Mouse (Mus musculus): Measurements from ENCODE around the gene Vps53. TPM values are rescaled to one million over a fixed set of nuclear protein-coding genes. Genes with fewer than 3 reads are reported as not detected.

The Vps53 gene
- total RNA-seq, 1 experiment from 2014 or later, result 55.1 TPM

- peak; percentile 67 for DNase-seq
Observed at GRCm38 (mm10) chr11:76167079-76167765, 12.2 kb downstream of the Vps53 start.

GRCm38 (mm10) chr11:76166657-76167056 lies 12.8 kb downstream of the Vps53 start:
- DNase-seq, result peak; percentile 35

- no peak for DNase-seq
Observed at GRCm38 (mm10) chr11:76160251-76160650, 19.2 kb downstream of the Vps53 start.

GRCm38 (mm10) chr11:76158375-76158774 lies 21.1 kb downstream of the Vps53 start:
- DNase-seq, result no peak

DNA sequence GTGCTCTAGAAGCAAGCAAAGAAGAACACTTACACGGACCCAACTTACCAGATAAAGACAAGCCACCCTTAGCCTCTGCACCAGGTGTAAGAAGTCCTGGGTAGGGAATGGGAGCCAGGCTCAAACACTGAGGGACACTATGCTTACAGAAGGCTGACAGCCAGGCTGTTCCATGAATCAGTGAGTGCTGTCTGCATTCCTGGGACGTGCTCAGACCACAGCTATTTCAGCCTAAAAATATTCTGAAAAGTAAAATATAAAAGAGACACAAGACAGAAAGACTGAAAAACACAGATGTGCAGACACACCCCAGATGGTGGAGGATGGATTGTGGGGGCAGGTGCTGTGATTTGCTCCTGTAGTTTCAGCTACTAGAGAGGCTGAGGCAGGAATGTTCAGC lies 24.6 kb downstream of the Vps53 start:
- no peak for DNase-seq

DNA sequence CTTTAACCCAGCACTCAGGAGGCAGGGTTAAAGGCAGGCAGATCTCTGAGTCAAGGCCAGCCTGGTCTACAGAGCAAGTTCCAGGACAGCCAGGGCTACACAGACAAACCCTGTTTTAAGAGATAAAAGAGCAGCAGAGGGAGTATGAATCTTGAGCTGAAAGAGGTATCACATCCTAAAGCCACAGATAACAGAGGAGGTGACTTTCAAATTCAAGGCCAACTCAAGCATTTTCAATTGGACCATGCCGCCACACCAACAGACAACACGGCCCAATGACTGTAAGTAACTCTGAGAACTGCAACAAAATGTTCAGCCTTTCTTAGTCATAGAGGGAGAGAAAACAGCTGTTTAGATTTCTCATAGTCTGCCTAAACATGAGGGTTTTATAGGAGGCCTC lies 25.2 kb downstream of the Vps53 start:
- DNase-seq, result no peak

DNA sequence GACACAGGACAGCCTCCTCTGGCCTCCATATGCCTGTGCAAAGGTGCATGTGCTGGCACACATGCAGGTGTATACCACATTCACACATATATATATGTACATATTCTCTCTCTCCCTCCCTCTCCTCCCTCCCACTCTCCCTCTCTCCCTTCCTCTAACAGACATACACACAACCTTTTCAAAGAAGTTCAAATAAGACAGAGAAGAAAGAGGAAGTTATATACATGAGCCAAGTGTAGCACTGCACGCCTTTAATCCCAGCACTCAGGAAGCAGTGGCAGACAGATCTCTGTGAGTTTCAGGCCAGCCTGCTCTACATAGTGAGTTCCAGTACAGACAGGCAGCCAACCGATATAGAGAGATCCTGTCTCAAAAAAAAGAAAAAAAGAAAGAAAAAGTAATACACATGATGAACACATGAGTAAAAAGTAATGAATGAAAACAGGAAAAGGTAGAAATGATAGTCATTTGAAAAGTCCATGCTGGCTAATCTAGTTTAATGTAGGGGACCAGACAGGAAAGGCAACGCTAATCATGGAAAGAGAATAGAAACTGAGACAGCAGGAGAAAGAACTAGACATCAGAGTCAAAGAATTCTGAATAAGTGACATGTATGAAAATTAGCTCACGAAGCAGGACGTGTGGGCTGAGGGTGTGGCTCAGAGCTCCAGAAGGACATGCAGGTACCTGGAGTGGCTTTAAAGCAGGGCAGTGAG lies 26.1 kb downstream of the Vps53 start:
- DNase-seq, result no peak

DNA sequence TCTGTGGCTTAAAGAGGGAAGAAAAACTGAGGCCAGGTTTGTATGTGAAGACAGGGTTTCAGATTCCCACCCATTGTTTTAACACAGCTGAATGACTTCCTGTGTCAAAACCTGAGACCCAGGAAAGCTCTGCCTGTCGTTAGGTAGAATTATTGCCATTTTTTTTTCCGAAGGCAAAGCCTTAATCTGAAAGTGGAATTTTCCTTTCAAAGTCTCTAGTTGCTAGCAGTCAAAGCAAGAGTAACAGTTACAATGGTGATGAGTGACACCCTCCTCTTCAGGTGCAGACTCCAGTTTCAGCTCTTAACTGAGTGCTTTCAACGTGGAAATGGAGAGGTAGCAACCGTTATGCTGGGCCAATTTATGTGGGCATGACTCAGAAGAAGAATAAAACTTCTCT lies 28.5 kb downstream of the Vps53 start:
- DNase-seq, result no peak

GRCm38 (mm10) chr11:76148055-76149008 lies 31.1 kb downstream of the Vps53 start:
- no peak for DNase-seq

DNA sequence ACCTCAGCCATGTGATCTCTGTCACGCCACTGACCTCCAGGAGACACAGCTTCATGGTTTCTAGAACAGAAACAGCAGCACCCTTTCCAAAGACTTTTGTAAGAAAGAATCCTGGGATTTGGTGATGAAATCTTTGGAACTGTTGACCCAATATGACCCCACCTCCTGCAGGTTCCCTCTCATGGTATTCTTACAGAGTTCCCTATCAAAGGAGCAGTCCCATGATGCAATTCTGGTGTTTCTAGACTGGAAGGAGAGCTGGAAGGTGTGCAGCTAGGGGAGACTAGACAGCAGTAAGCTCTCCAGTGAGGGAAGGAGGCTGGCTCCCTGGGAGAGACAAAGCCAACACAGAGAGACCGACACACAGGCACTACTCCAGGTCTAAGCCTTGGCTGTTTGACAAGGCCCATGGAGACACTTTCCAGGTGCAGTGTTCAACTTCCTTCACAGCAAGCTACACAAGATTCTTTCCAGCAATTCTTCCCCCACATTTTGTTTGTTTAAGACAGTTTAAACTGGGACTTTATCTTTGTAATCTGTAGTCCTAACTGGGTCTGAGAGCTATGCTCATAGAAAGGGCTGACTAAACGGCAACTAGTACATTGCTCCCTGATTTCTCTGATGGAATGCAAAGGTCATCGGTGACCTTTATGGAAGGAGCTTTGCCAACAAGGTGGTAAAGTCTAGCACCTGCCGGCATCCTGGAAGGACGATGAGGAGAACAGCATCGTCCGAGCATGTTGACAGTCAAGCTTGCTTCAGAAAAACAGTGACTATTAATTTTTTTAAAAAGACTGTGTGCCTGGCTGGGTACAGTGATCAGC lies 33.0 kb downstream of the Vps53 start:
- no peak for DNase-seq

- no peak for DNase-seq
Observed at GRCm38 (mm10) chr11:76145169-76145568, 34.3 kb downstream of the Vps53 start.

- DNase-seq, result no peak
Observed at GRCm38 (mm10) chr11:76144386-76144785, 35.1 kb downstream of the Vps53 start.

- DNase-seq, result no peak
Observed at GRCm38 (mm10) chr11:76137996-76138395, 41.5 kb downstream of the Vps53 start.

GRCm38 (mm10) chr11:76135641-76136437 lies 43.6 kb downstream of the Vps53 start:
- DNase-seq, result peak; percentile 18

- peak; percentile 4 for DNase-seq
Observed at GRCm38 (mm10) chr11:76130859-76131258, 48.6 kb downstream of the Vps53 start.

- no peak for DNase-seq
Observed at GRCm38 (mm10) chr11:76125386-76125785, 54.1 kb downstream of the Vps53 start.

GRCm38 (mm10) chr11:76123517-76123916 lies 55.9 kb downstream of the Vps53 start:
- DNase-seq, result no peak

GRCm38 (mm10) chr11:76122571-76122970 lies 56.9 kb downstream of the Vps53 start:
- no peak for DNase-seq

DNA sequence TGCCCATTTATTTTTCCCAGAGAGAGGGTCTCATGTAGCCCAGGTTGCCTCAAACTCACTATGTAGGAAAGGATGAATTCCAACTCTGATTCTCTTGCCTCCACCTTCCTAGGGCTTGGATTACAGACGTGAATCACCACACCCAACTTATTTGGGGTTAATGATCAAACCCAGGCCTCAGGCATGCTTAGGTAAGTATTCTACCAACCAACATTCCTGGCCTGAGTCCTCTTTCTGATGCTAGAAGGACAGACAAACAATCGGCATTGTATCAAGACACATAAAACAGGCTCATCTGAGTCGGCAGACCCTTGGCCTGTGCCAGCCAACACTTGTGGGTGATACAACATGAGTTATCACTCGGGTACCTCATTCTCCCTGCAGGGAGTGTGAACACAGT lies 58.4 kb downstream of the Vps53 start:
- DNase-seq, result no peak

GRCm38 (mm10) chr11:76120407-76120901 lies 59.0 kb downstream of the Vps53 start:
- no peak for DNase-seq

DNA sequence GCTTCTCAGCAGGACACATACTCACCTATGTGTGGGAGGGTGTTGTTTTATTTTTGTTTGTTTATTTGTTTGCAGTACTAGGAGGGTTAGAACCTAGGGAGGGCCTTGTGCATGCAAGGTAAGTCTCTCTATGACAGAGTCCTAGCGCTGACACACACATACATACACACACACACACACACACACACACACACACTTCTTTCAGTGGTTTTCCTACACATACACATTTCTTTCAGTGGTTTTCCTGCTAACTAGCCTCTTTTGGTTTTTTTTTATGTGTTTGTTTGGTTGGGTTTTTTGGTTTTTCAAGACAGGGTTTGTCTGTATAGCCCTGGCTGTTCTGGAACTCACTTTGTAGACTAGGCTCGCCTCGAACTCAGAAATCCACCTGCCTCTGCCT lies 69.0 kb downstream of the Vps53 start:
- no peak for DNase-seq

Measured in adrenal gland, postnatal 25 days (tissue).